Mouse (Mus musculus) telencephalon, adult 2 months (tissue): Measurements from ENCODE around the gene Nfib.

Experiments
- DNase-seq: peaks from one replicate; pipeline ENCODE4 v3.0.0-alpha.2; 2011; ENCODE audit warnings: low read depth, low spot score

Gene Nfib

GRCm38 (mm10) chr4:82437533-82438318, 267.8 kb downstream of the Nfib start:
- no peak for DNase-seq

DNA sequence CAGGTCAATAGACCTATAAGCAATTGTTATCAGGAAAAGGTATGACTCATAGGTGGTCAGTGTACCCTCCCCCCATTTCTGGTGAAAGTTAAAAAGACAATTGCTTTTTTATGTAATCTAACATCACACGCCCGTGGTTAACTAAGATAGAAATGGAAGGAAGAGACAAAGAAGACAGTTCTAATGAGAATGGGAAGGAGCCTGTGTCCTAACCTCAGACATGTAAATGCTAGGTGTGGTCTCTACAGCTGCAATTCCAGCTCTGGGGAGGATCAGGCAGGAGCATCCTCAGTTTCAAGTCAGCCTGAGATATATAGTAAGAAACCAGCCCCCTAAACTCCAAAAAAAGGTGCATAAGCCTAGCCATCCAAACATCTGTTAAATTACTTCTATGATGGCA, 268.9 kb downstream of the Nfib start:
- no peak for DNase-seq

- no peak for DNase-seq
Observed at GRCm38 (mm10) chr4:82435716-82436115, 269.8 kb downstream of the Nfib start.

GRCm38 (mm10) chr4:82433926-82434705, 271.4 kb downstream of the Nfib start:
- no peak for DNase-seq

GRCm38 (mm10) chr4:82431831-82432230, 273.7 kb downstream of the Nfib start:
- no peak for DNase-seq

DNA sequence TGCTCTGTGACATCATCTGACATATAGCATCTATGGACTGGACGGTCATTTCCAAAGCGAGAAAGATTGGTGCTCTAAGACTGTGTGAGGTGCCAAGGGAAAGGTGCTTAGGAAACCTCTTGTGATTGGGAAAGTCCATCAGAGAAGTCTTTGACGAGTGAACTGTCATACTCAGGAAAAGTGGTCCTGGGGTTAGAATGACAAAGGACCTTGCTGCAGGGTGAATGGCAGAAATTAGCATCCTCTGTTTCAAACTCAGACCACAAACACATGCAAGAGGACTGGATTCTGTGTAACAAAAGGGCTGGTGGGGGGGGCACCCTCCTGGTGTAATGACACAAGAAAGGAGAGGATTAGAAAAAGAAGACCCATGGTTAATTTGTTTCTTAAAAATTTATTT, 274.7 kb downstream of the Nfib start:
- no peak for DNase-seq

DNA sequence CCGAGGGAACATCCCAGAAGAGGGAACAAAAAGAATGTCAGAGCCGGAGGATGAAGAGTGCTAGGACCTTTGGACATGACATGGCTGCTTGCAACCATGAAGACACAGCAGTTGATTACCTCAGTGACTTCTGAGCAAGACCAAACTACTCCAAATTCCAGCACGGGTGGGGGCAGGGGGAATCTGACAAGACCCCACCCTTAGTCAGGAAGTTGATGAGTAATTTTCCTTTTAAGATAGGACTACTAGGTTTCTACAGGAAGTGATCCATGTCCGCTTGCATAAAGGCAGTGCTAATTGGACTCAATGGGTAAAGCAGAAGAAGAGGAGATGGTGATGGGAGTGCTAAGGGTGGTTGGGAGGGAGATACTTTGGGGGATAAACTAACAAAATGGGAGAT, 279.3 kb downstream of the Nfib start:
- no peak for DNase-seq

GRCm38 (mm10) chr4:82418241-82418640, 287.3 kb downstream of the Nfib start:
- DNase-seq: no peak

DNA sequence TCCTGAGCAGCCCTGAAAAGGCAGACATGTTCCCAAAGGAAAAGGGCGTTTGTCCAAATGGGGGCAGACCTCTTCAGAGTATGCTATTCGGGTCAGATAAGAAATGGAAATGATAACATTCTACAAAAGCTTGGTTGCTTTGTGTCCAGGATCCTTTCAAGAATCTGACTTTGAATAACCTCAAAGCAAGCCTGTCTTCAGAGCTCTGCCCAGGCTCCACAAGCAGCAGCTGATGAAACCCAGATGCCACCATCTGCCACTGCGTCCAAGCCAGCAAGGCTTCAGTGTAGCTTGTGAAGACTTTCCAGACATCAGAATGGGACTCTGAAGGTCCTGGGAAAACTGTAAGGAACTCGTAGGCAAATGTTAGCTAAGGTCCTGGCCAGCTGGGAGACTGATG, 289.7 kb downstream of the Nfib start:
- no peak for DNase-seq

DNA sequence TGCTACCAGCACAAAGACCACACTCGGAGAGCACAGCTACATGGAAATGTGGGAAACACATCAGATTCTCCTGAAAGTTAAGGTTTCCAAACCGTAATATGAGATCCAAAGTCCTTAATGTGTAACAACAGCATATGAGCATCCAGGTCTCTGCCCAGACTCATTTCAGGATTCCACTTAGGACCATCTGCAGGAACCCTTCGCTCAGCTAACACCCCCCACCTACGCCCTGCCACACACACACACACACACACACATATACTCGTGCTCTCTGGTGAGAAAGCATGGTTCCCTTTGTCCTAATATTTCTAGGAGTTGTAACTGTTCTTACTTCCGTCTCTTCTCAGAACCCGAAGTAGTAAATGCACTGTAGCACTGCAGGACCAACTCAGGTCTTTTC, 292.9 kb downstream of the Nfib start:
- no peak for DNase-seq

DNA sequence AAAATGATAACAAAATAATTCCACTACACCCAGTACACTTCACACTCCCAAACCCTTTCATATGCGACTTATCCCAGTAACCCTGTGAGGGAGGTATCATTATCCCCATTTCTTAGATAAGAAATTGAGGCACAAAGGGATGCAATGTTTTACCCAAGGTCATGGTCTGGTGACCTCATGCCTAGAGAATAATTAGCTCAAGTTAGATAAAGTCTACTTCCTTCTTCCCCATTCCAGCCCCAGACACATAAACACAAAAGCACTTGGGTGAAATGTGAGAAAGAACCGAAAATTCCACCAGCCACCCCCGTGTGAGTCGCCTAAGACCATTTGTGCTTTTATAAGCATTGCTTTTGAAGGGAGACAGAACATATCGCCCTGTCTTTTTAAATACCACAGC, 293.6 kb downstream of the Nfib start:
- no peak for DNase-seq

- DNase-seq: peak; percentile 34
Observed at GRCm38 (mm10) chr4:82408463-82409404, 296.8 kb downstream of the Nfib start.

GRCm38 (mm10) chr4:82406511-82406910, 299.0 kb downstream of the Nfib start:
- no peak for DNase-seq

- DNase-seq: no peak
Observed at GRCm38 (mm10) chr4:82405791-82406190, 299.8 kb downstream of the Nfib start.

GRCm38 (mm10) chr4:82403975-82404651, 301.4 kb downstream of the Nfib start:
- no peak for DNase-seq

DNA sequence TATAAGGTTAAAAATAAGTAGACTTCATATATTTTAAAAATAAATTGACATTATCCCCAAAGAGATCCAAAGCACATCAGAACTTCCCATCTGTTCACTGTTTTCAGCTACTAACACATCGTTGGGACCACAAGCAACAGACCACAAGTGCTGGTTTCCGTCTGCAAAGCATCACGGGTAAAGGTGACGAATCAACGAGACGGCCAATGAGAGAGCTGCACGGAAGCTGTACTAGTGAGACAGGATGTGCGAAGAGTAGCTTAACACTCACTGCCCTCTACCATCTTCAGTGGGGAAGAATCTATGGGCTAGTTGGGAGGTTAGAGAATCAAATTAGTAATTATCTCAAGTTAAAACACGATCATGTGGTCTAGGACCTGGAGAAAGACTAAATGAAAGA, 302.9 kb downstream of the Nfib start:
- no peak for DNase-seq

DNA sequence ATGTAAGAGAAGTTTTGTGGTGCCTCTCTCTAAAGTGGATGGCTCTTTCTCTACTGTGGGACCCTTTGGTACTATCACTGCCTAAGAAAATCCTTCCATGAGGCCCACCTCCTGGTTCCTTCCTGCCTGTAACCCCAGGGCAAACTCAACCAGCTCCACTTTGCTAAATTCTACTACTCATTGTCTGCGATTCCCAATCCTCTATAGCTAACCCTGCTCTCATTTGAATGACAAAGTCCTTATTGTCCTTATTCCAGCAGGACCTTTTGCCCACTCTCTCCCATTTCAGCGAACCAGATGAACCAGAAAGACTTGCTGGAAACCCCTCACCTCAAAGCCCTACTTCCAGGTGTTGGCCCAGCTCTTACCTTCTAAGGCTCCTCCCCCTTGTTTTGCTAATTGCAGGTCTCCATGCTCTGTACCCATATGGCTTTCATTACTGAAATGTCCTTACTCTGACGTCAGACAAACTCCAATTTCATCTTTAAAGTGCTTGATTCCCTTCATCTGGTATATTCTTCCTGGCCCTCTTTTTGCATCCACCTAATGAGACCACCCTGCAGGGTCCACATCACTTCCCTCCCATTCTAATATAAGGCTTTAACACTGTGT, 304.0 kb downstream of the Nfib start:
- DNase-seq: no peak

DNA sequence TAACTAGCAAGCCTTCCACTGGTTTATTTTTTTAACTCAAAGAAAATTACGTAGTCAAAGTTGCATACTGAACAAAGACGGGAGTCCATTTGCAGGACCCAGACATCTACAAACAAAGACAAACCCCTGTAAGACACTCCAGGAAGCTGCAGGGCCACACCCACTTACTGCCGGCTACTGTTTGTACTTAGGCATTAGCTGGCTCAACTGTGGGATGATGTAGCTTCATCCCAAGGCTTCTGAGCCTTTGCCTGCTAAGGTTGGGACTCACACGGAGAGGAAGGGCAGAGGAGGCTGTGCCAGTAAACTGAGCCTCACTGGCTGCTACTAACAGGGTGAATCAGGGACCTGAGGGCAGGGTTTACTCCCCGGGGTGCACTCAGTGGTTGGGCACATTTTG, 305.0 kb downstream of the Nfib start:
- no peak for DNase-seq

- DNase-seq: no peak
Observed at GRCm38 (mm10) chr4:82399406-82400380, 305.9 kb downstream of the Nfib start.

- no peak for DNase-seq
Observed at GRCm38 (mm10) chr4:82398282-82398681, 307.3 kb downstream of the Nfib start.
